Mouse (Mus musculus) 3134 (cell line): ENCODE measurements at regions not wholly inside any gene's neighbourhood (a gene's known extent, or its start where the extent isn't known, plus 50 kb on each side); places are given as distances from the start of the nearest gene placed in this dataset.

Experiments
- DNase-seq: peaks from one replicate; pipeline ENCODE4 v3.0.0-alpha.2; 2011; ENCODE audit warnings: low spot score; ENCODE audit not compliant: insufficient read length; ENCODE audit errors: extremely low read depth

GRCm38 (mm10) chr1:47854372-47854771 is 961.7 kb upstream of the Slc39a10 start:
- no peak for DNase-seq

GRCm38 (mm10) chr1:47853911-47854310 is 961.3 kb upstream of the Slc39a10 start:
- DNase-seq: peak; percentile 28

GRCm38 (mm10) chr1:47840811-47841210 is 948.2 kb upstream of the Slc39a10 start:
- DNase-seq: no peak

GRCm38 (mm10) chr1:47834072-47834471 is 941.4 kb upstream of the Slc39a10 start:
- DNase-seq: no peak

GRCm38 (mm10) chr1:47827206-47827605 is 934.6 kb upstream of the Slc39a10 start:
- no peak for DNase-seq

- DNase-seq: no peak
Measured at GRCm38 (mm10) chr1:47809508-47809907, 916.9 kb upstream of the Slc39a10 start.

- no peak for DNase-seq
Measured at GRCm38 (mm10) chr1:47794763-47795162, 902.1 kb upstream of the Slc39a10 start.
